ENCODE assay signal across 1 mouse cellular context in genomic region chr2:3456590-3456989, GRCm38 (mm10).
TF ChIP-seq lines count a peak whose summit lies in the region.

No protein-coding gene starts in this region.

TF ChIP-seq in MEL, 35 proteins besides CTCF, POLR2A, EP300 and RAD21 (continued from another document):
- no peak for TF ChIP-seq E2F4 (IDR thresholded peaks at IDR 0.05; ENCODE audit: borderline replicate concordance, low read depth, low read length)
- TF ChIP-seq USF1 (IDR thresholded peaks at IDR 0.05; ENCODE audit: low read depth, low read length): no peak
